Mouse (Mus musculus): ENCODE results near the gene Cxcr3.
A peak's percentile ranks its signal among the peaks of the same experiment; 100 is the strongest.

Gene Cxcr3

DNA sequence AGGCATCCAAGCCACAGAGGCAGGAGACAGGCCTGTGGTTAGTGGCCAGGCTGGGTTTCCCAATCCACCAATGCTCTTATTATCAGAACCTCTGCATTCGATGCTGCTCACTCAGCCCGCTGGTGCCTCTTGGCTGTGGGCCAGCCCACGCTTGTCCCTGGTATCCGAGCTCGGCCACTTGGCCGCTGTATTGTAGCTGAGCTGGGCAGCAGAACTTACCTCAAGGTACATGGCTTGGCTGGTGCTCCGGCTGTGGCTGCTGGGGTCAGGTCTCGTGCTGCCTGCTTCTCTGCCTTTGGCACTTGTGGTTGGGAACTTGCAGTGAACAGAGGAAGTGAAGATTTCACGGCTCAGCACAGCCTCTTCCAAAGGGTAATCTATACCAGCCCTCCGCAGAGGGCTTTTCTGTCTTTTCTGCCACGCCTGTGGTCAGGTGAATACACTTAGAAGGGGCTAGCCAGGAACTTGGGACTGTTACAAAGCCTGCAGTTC is at the start of gene Cxcr3:
Gene Cxcr3 (minus strand): TSS at position 442 of the 492 bp plus-strand sequence.
- no peak for DNase-seq (ENCODE audit: low spot score in 2 of 2)

DNA sequence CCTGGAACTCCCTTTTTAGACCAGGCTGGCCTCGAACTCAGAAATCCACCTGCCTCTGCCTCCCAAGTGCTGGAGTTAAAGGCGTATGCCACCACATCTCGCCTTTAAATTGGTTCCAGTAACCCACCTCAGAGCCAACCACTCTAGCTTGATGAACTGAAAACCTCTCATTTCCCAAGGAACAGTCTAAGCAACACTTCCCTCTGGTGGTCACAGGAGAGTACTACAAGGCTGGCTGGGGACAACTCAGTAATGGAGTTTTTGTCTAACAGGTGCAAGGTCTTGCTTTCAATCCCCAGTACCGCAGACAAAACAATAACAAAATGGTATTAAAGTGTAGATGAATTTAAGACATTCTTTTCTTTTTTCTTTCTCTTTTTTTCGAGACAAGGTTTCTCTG is 38.0 kb upstream of the Cxcr3 start:
- DNase-seq (ENCODE audit: low spot score in 2 of 2): peak; percentile 57 to 71

DNA sequence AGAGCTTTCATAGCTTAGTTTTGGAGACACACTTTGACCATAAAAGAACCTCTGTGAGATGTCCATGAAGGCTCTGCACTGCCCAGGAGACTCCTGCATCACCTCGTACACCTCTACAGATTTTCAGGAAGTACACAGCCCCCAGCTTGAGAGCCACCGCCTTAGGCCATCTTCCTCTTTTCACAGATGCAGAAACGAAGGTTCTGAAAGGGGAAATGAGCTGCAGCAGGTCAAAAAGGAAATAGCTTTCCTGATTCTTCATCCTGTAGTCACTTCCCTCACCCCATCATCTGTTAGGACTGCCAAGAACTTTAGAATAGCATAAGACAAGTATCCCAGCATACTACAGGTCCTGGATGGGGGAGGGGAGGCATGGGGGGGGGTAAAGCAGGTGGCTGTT is 36.2 kb upstream of the Cxcr3 start:
- DNase-seq (ENCODE audit: low spot score in 2 of 2): no peak

DNA sequence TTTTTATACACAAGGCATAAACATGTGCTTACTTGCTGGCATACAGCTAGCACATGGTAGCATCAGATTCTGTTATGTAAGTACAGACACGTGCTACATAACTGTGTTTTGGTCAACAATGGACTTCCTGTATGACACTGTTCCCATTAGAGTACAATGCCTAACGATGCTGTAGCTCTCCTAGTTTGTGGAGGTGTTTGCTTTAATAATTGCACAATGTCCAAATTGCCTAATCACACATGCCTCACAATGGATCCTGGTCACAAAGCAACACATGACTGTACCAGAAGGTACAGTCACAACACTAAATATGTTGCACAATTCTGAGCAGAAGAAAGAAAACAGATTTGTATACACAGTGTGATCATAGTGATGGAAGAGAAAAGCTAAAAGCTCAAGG is 35.4 kb upstream of the Cxcr3 start:
- DNase-seq (ENCODE audit: low spot score in 2 of 2): no peak

DNA sequence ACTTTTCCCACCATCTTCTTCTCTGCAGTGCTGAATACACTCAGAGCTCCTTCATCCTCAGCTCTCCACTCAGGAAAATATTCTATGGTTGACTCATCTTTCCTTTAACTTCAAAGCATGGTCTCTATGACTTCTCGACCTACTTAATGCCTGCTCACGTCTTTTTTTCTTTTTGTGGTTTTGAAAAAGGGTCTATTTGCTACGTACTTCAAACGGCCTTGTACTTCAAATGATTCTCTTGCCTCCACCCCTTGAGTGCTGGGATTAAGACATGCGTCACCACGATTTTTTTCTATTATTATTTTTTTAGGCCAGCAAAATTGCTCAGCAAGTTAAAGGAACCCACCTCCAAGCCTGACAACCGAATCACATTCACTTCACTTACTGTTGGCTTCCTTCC is 33.2 kb upstream of the Cxcr3 start:
- DNase-seq (ENCODE audit: low spot score in 2 of 2): no peak

DNA sequence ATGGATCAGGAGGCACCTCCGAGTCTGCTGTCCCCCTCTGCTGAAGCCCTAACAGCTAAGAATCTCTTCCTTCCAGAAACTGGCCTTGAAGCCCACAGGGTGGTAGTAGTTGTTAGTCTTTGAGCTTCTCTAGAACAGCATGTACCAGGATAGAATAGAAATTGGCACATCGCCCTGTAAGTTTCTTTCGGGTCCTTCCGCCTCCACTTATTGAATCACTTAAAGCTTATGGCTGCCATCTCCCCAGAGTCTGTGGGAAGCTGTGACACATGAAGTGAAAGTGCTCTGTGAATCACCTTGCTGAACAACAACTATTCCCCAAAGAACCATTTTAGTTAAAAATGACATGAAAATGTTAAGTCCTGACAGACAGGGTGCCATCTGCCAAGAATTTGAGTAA is 31.0 kb upstream of the Cxcr3 start:
- DNase-seq (ENCODE audit: low spot score in 2 of 2): peak; percentile 41 to 57

DNA sequence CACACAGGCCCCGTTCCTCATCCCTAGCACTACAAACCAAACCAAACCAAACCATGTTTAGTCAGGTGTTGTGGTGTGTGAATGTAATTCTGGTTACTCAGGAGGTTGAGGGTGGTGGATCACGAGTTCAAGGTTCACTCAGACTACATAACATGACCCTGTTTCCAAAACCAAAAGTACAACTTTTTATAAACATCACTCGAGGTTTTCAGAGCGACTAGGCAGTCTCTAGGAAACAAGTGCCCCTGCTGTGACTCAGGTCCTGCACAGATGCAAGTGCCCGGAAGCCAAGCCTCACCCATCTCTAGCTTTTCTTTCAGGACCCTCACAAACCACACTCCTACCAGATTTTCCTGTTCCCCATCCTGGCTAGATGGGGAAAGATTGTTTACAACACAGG is 30.6 kb upstream of the Cxcr3 start:
- no peak for DNase-seq (ENCODE audit: low spot score in 2 of 2)

DNA sequence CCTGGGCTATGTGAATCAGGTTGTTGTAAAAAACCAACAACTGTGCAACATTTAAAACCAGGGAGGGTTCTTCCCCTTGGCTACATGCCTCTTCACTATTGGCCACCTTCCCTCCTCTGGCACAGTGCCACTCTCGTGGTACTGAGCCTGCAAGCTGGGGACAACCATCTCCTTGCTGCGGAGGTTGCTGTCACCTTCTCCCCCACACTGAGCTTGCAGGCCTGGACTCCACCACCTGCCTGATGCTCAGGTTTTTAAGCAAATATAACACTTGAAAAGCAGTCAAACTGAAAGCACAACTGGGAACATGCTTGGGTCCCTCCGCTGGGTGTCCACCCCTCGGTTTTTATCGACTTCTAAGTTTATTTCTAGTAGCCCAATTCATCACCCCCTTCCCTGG is 20.4 kb upstream of the Cxcr3 start:
- peak; percentile 57 to 68 for DNase-seq (ENCODE audit: low spot score in 2 of 2)

DNA sequence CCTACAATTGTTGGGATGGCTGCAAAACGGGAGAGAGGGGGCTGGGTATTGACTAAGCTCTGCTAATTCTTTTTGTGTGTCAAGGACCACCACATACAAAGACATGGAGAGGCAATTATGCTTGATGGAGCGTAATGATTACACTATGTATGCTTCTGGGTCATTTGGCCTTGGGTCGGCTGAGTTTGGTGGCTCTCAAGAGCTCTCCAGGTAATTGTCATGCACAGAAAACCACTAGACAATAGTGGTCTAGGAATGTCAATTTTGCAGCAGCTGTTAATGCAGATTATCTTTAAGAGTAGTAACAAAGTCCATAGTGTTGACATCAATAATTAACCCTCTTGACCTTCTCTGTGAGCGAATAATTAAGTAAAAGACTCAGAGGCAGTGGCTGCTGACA is 16.1 kb upstream of the Cxcr3 start:
- DNase-seq (ENCODE audit: low spot score in 2 of 2): no peak

DNA sequence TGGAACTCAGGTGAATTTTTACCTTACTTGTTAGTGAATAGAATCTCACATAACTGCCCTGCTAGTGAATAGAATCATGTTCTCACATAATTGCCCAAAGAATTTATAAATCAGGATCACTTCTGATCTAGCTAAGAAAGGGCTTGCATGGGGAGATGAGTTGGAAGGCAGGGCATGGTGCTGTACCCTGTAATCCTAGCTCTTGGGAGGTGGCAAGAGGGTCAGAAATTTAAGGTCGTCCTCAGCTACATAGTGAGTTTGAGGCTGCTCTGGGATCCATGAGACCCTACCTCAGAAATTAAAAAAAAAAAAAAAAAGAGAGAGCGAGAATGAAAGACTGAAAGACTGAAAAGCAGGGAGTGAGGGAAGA is 7.0 kb upstream of the Cxcr3 start:
- no peak for DNase-seq (ENCODE audit: low spot score in 2 of 2)

DNA sequence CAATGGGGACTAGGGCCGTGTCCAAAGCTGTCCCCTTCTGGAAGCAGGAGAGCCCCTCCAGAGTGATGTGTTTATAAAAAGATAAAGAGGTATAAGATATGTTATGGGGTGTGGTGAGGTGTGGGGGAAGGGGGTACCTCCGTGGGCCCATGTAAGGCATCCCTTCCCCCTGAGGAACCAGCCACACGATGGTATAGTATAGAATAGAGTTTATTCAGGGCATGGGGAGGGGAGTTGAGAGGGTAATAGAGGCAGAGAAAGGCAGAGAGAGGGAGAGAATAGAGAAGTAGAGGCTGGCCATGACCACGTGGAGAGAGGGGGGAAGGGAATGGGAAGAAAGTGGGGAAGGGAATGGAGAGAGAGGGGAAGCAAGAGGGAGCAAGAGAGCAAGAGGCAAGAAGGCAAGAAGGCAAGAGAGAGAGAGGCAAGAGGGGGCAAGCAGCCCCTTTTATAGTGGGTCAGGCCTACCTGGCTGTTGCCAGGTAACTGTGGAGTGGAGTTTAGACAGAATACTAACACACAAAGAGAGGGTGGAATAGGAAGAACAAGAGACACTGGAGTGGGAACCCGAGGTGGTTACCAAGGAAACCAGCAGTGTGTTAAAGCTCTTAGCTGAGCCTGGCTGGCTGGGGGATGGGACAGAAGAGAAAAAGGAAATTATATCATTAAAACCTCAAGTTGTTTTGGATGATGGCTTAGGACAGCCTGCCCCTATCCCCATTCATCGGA is 6.4 kb upstream of the Cxcr3 start:
- peak; percentile 33 to 35 for DNase-seq (ENCODE audit: low spot score in 2 of 2)

DNA sequence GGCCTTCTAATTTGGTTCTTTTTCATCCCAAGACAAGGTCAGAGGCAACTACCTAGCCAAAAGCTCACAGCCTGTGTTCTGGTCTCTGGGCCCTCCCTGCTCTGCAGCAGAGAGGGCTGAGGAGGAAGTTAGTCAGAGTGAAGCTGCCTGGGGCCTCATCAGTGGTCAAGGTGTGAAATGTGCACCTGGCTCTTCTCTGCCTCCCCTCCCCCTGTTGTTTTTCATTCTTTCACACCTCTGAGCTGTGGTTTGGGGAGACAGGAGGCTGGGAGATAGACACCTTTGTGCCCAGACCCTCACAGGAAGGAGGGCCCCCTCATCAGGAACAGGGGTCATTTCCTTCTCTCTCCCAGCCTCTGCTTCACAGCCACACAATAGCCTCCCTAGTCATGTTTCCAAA is 3.1 kb upstream of the Cxcr3 start:
- DNase-seq (ENCODE audit: low spot score in 2 of 2): no peak

DNA sequence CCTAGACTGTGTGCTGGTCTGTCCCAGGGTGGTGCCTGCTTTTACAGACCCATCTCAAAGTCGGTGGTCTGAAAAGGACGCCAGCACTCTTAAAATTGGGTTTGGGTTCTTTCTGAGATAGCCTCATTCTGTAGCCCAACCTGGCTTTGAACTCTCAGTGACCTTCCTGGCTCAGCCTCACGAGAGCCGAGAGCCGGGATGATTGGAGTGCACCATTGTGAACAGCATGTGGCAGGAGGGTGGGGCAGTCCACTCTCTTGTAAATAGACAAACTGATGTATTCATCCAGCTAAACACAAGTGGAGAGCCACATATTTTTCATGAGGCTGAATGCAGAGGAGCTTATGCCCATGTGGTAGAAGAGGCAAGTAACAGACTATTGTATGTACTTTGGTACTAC is 912 bp upstream of the Cxcr3 start:
- no peak for DNase-seq (ENCODE audit: low spot score in 2 of 2)

DNA sequence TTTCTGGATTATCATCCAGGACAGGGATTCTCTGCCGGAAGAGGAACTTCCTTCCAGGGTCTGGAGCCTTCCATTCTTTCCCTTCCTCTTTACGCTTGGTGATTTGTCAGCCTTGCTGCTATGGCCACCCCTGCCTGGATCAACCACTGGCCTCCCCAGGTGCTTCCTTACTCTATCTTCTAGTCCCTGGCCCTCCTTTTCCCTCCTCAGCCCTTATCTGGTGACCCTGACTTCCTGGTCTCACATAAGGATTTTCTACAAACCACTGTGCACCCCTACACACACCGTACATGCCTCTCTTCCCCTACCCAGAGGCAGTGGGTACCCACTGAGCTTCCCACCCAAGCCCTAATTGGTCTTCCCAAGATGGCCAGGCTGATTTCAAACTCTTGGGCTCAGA is 781 bp downstream of the Cxcr3 start:
- DNase-seq (ENCODE audit: low spot score in 2 of 2): no peak

DNA sequence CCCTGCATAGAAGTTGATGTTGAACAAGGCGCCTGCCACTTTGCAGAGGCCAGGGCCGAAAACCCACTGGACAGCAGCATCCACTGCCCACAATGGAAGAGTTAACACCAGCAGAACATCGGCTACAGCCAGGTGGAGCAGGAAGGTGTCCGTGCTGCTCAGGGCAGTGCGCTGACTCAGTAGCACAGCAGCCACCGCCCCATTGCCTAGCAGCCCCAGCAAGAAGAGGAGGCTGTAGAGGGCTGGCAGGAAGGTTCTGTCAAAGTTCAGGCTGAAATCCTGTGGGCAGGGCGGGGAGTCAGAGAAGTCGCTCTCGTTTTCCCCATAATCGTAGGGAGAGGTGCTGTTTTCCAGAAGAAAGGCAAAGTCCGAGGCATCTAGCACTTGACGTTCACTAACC is 1.4 kb downstream of the Cxcr3 start:
- no peak for DNase-seq (ENCODE audit: low spot score in 2 of 2)

DNA sequence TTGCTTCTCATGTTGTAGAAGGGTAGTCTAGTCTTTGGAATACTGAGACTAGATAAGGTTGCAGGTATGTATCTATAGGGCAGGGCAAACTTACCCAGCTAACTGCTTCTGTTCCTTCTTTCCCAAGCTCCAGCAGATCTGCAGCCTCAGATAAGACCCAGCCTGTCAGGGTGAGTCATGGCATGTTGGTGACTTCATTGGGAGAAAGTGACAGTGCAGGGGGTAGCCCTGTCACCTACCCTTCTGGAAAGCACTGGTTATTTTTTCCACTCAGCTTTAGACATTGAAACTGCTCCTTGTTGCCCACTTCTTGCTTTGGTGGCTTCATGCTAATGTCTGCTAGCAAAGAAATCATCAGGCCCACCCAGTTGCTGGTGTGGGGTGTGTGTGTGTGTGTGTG is 4.1 kb downstream of the Cxcr3 start:
- no peak for DNase-seq (ENCODE audit: low spot score in 2 of 2)

DNA sequence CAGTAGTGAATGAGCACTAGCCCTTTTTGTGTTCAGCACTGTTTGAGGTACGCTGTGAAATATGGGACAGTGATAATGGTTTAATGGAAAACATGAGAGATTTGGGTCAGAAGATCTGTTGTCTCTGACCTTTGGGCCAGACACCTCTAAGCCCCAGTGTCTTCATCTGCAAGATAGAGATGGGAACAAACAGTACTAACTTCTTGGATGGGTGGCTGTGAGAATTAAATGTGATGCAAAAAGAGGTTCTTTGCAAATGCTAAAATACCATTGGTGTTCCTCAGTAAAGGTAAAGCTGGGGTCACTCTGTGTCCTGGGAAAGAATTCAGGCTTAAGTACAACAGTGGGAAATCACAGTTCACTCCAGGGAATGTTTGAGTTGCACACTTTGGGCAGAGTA is 13.7 kb downstream of the Cxcr3 start:
- no peak for DNase-seq (ENCODE audit: low spot score in 2 of 2)

DNA sequence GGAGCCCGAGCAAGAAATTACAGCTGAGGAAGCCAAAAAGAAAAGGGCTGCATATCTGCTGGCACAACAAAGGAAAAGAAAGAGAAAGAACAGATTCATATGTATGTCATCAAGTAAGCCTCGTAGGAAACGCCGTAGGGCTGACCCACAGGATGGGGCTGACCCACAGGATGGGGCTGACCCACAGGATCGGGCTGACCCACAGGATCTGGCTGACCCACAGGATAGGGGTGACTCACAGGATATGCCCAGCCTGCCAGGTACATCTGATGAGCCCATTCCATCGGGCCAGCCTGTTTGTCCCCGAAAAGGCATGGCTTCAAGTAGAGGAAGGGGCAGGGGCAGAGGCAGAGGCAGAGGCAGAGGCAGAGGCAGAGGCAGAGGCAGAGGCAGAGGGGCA is 29.0 kb downstream of the Cxcr3 start:
- DNase-seq (ENCODE audit: low spot score in 2 of 2): no peak

DNA sequence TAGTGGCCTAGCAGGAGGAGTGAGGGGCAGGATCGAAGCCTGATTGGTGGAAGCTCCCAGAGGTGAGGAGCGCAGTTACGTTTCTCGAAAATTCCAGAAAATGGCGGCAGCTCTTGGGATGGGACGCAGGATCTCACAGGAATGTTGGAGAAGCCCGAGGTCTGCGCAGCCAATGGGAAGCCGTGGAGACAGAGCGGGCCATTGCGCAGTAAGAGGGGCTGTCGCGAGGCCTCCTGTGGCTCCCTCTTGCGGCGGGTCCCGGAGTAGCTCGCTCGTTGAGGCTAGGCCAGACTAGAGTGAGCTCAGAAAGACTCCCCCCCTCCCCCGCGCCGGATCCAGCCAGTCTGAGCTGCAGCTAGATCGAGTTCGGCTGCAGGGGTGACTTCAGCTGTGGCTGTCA is 35.8 kb downstream of the Cxcr3 start:
- DNase-seq (ENCODE audit: low spot score in 2 of 2): no peak

DNA sequence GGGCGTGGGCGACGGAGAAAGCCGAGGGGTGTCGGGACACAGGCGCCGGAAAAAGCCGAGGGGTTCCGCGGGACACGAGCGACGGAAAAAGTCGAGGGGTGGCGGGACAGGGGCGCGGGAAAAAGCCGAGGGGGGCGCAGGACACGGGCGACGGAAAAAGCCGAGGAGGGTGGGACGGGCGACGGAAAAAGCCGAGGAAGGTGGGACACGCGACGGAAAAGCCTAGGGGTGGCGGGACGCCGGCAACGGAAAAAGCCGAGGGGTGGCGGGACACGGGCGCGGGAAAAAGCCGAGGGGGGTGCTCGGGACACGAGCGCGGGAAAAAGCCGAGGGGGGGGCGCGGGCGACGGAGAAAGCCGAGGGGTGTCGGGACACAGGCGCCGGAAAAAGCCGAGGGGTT is 36.5 kb downstream of the Cxcr3 start:
- no peak for DNase-seq (ENCODE audit: low spot score in 2 of 2)

DNA sequence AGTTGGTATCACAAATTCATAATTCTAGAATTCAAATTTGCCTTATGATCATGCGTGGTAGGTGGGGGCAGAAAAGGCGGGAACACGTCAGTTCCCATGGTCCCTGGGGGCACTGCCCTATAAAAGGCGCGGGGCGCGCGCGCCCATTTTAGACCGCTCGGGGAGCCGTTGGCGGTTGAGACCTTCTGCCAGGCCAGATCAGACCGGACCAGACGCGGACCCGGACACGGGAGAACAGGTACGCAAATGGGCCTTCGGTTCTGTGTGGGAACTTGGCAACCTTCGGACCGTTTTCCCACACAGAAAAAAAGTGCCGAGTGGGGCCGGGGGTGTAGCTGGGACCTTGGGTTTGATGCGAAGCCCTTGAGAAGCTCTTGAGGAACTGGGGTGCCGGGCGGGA is 38.4 kb downstream of the Cxcr3 start:
- DNase-seq (ENCODE audit: low spot score in 2 of 2): no peak
